Mouse (Mus musculus) lung, embryonic 15.5 days (tissue): ENCODE measurements around the gene Plekha8. TPM values are rescaled to one million over a fixed set of nuclear protein-coding genes. Genes with fewer than 3 reads are reported as not detected.

Experiments
- ATAC-seq: fragments of 200-750 bp; cut with Nextera tagmentation; 2 replicates; pipeline ENCODE4 v1.8.0; 2017; ENCODE audit warnings: moderate number of reproducible peaks, borderline replicate concordance; ENCODE audit not compliant: low FRiP score, low TSS enrichment; ENCODE audit errors: extremely low read depth
- H3K27ac ChIP-seq: fragments of 300-500 bp; sonication (generic); 2 replicates; pipeline ENCODE4 v1.5.1; 2015; ENCODE audit warnings: moderate library complexity, mild to moderate bottlenecking, inconsistent platforms
- H3K27me3 ChIP-seq: fragments of 300-500 bp; sonication (generic); 2 replicates; pipeline ENCODE4 v1.6.1; 2015; ENCODE audit warnings: inconsistent platforms
- H3K36me3 ChIP-seq: fragments of 300-500 bp; sonication (generic); 2 replicates; pipeline ENCODE4 v1.6.1; 2015; ENCODE audit warnings: inconsistent platforms
- H3K4me1 ChIP-seq: fragments of 300-500 bp; sonication (generic); 2 replicates; pipeline ENCODE4 v1.6.1; 2015; ENCODE audit warnings: inconsistent platforms
- H3K4me2 ChIP-seq: fragments of 300-500 bp; sonication (generic); 2 replicates; pipeline ENCODE4 v1.6.1; 2015; ENCODE audit warnings: inconsistent platforms, mild to moderate bottlenecking, moderate library complexity
- H3K4me3 ChIP-seq: fragments of 300-500 bp; sonication (generic); 2 replicates; pipeline ENCODE4 v1.5.1; 2015; ENCODE audit warnings: mild to moderate bottlenecking, inconsistent platforms
- H3K9ac ChIP-seq: fragments of 300-500 bp; sonication (generic); 2 replicates; pipeline ENCODE4 v1.6.1; 2015; ENCODE audit warnings: inconsistent platforms
- H3K9me3 ChIP-seq: fragments of 300-500 bp; sonication (generic); 2 replicates; pipeline ENCODE4 v1.6.1; 2016; ENCODE audit warnings: inconsistent platforms
- WGBS: fragments of 180-500 bp; shearing (Covaris S2); methylation state at CpG from one replicate; pipeline ENCODE4 v1.1.7; 2015; 5-methylcytosine and 5-hydroxymethylcytosine counted together
- polyA plus RNA-seq: library from polyadenylated mRNA; unstranded; fragments of >200 nt; fragmentation: Nextera tagmentation; extraction: Ambion mirVana; gene quantifications from 2 replicates; pipeline ENCODE4 v1.2.1, GENCODE M21; 2015

The Plekha8 gene
- polyA plus RNA-seq, 1 experiment from 2014 or later = 7.0 TPM

GRCm38 (mm10) chr6:54606241-54606640 lies 11.3 kb downstream of the Plekha8 start:
- H3K9me3 ChIP-seq = no peaks in the 10 kb centered on the region
- 59% methylated on average over 4 of the region's 4 CpGs for WGBS
- H3K27me3 ChIP-seq = no peaks in the 10 kb centered on the region
- no peak overlapping the region for H3K9ac ChIP-seq
- H3K27ac ChIP-seq = no peak overlapping the region
- H3K4me3 ChIP-seq = no peak overlapping the region
- no peaks in the 10 kb centered on the region for H3K36me3 ChIP-seq
- no peaks in the 10 kb centered on the region for H3K4me1 ChIP-seq
- H3K4me2 ChIP-seq = no peak overlapping the region
- no peak for ATAC-seq

- Histone ChIP-seq H3K4me1 (peaks cover 14% of the 10 kb centered on the region; the same call in 1 of the 2 replicates), H3K9me3 (no peaks in the 10 kb centered on the region), H3K4me2 (no peak overlapping the region), H3K9ac (no peak overlapping the region), H3K36me3 (no peaks in the 10 kb centered on the region), H3K4me3 (no peak overlapping the region), H3K27me3 (no peaks in the 10 kb centered on the region), H3K27ac (no peak overlapping the region)
- ATAC-seq = no peak
- 32% methylated on average over 3 of the region's 3 CpGs for WGBS
These were observed 22.5 kb downstream of the Plekha8 start for GRCm38 (mm10) chr6:54617363-54617762.

GRCm38 (mm10) chr6:54619530-54619929 lies 24.6 kb downstream of the Plekha8 start:
- no peak overlapping the region for H3K4me2 ChIP-seq
- H3K27me3 ChIP-seq = no peaks in the 10 kb centered on the region
- 76% methylated on average over 7 of the region's 7 CpGs for WGBS
- H3K9ac ChIP-seq = no peak overlapping the region
- H3K4me1 ChIP-seq = peaks cover 14% of the 10 kb centered on the region; the same call in 1 of the 2 replicates
- no peak for ATAC-seq
- no peak overlapping the region for H3K27ac ChIP-seq
- no peaks in the 10 kb centered on the region for H3K9me3 ChIP-seq
- no peak overlapping the region for H3K4me3 ChIP-seq
- peaks cover 15% of the 10 kb centered on the region; the same call in 1 of the 2 replicates for H3K36me3 ChIP-seq

GRCm38 (mm10) chr6:54620357-54620756 lies 25.4 kb downstream of the Plekha8 start:
- H3K27ac ChIP-seq = no peak overlapping the region; the same call in 1 of the 2 replicates
- no peak for ATAC-seq
- no peak overlapping the region for H3K4me3 ChIP-seq
- H3K36me3 ChIP-seq = peaks cover 21% of the 10 kb centered on the region; the same call in 1 of the 2 replicates
- no peak overlapping the region for H3K9ac ChIP-seq
- no peaks in the 10 kb centered on the region for H3K27me3 ChIP-seq
- no peaks in the 10 kb centered on the region for H3K9me3 ChIP-seq
- 37% methylated on average over 4 of the region's 4 CpGs for WGBS
- H3K4me1 ChIP-seq = peaks cover 14% of the 10 kb centered on the region; the same call in 1 of the 2 replicates
- H3K4me2 ChIP-seq = no peak overlapping the region

GRCm38 (mm10) chr6:54628381-54628780 lies 33.5 kb downstream of the Plekha8 start:
- H3K27me3 ChIP-seq = no peaks in the 10 kb centered on the region
- no peaks in the 10 kb centered on the region for H3K4me1 ChIP-seq
- peaks cover 29% of the 10 kb centered on the region; the same call in 1 of the 2 replicates for H3K36me3 ChIP-seq
- no peaks in the 10 kb centered on the region for H3K9me3 ChIP-seq
- no peak for ATAC-seq
- H3K9ac ChIP-seq = no peak overlapping the region
- H3K4me3 ChIP-seq = no peak overlapping the region
- H3K4me2 ChIP-seq = no peak overlapping the region
- no peak overlapping the region for H3K27ac ChIP-seq
- WGBS = 83% methylated on average over 3 of the region's 3 CpGs

- no peak for ATAC-seq
- Histone ChIP-seq H3K27ac (no peak overlapping the region), H3K9me3 (no peaks in the 10 kb centered on the region), H3K27me3 (no peaks in the 10 kb centered on the region), H3K36me3 (peaks cover 19% of the 10 kb centered on the region; the same call in 1 of the 2 replicates), H3K4me2 (no peak overlapping the region), H3K4me3 (no peak overlapping the region), H3K4me1 (no peaks in the 10 kb centered on the region), H3K9ac (no peak overlapping the region)
- 32% methylated on average over 7 of the region's 7 CpGs for WGBS
These were observed 34.8 kb downstream of the Plekha8 start for GRCm38 (mm10) chr6:54629734-54630133.

GRCm38 (mm10) chr6:54631462-54631861 lies 36.6 kb downstream of the Plekha8 start:
- no peak overlapping the region for H3K4me2 ChIP-seq
- 40% methylated on average over 3 of the region's 3 CpGs for WGBS
- H3K4me3 ChIP-seq = no peak overlapping the region
- no peak for ATAC-seq
- no peak overlapping the region for H3K27ac ChIP-seq
- H3K9ac ChIP-seq = no peak overlapping the region
- H3K4me1 ChIP-seq = no peaks in the 10 kb centered on the region
- no peaks in the 10 kb centered on the region for H3K27me3 ChIP-seq
- no peaks in the 10 kb centered on the region for H3K9me3 ChIP-seq
- H3K36me3 ChIP-seq = peaks cover 12% of the 10 kb centered on the region; the same call in 1 of the 2 replicates

GRCm38 (mm10) chr6:54639877-54640276 lies 45.0 kb downstream of the Plekha8 start:
- Histone ChIP-seq H3K27ac (no peak overlapping the region), H3K4me3 (no peak overlapping the region), H3K9ac (no peak overlapping the region), H3K4me1 (no peaks in the 10 kb centered on the region), H3K4me2 (no peak overlapping the region), H3K27me3 (no peaks in the 10 kb centered on the region), H3K36me3 (no peaks in the 10 kb centered on the region), H3K9me3 (no peaks in the 10 kb centered on the region)
- no peak for ATAC-seq
- WGBS = 97% methylated on average over 3 of the region's 3 CpGs

- no peak for ATAC-seq
- Histone ChIP-seq H3K9ac (no peak overlapping the region), H3K27ac (no peak overlapping the region), H3K4me1 (no peaks in the 10 kb centered on the region), H3K9me3 (no peaks in the 10 kb centered on the region), H3K36me3 (no peaks in the 10 kb centered on the region), H3K4me3 (no peak overlapping the region), H3K27me3 (no peaks in the 10 kb centered on the region), H3K4me2 (no peak overlapping the region)
- 73% methylated on average over 2 of the region's 2 CpGs for WGBS
These were observed 47.0 kb downstream of the Plekha8 start for GRCm38 (mm10) chr6:54641953-54642352.

GRCm38 (mm10) chr6:54643181-54643580 lies 48.3 kb downstream of the Plekha8 start:
- Histone ChIP-seq H3K27ac (no peak overlapping the region), H3K4me1 (no peaks in the 10 kb centered on the region), H3K4me3 (no peak overlapping the region), H3K9ac (no peak overlapping the region), H3K4me2 (no peak overlapping the region), H3K9me3 (no peaks in the 10 kb centered on the region), H3K36me3 (no peaks in the 10 kb centered on the region), H3K27me3 (no peaks in the 10 kb centered on the region)
- WGBS = 61% methylated on average over 4 of the region's 4 CpGs
- ATAC-seq = no peak

- Histone ChIP-seq H3K27ac (no peak overlapping the region), H3K4me1 (0 out of 2 replicates have a peak, but pooled peaks cover 3% of the 10 kb centered on the region), H3K36me3 (no peaks in the 10 kb centered on the region), H3K4me2 (no peak overlapping the region), H3K4me3 (no peak overlapping the region), H3K9me3 (no peaks in the 10 kb centered on the region), H3K9ac (no peak overlapping the region), H3K27me3 (no peaks in the 10 kb centered on the region)
- 68% methylated on average over 11 of the region's 11 CpGs for WGBS
- no peak for ATAC-seq
These were observed 60.7 kb downstream of the Plekha8 start for GRCm38 (mm10) chr6:54655471-54656095.

- H3K4me1 ChIP-seq = 0 out of 2 replicates have a peak, but pooled peaks cover 3% of the 10 kb centered on the region
- no peak overlapping the region for H3K27ac ChIP-seq
- no peaks in the 10 kb centered on the region for H3K36me3 ChIP-seq
- WGBS = 43% methylated on average over 6 of the region's 6 CpGs
- no peak overlapping the region for H3K4me3 ChIP-seq
- no peak for ATAC-seq
- H3K4me2 ChIP-seq = no peak overlapping the region
- no peak overlapping the region for H3K9ac ChIP-seq
- H3K9me3 ChIP-seq = no peaks in the 10 kb centered on the region
- no peaks in the 10 kb centered on the region for H3K27me3 ChIP-seq
These were observed 63.0 kb downstream of the Plekha8 start for GRCm38 (mm10) chr6:54657861-54658260.
